Mouse (Mus musculus): ENCODE measurements around the gene Haspin. TPM values are rescaled to one million over a fixed set of nuclear protein-coding genes. Genes with fewer than 3 reads are reported as not detected.
A peak's percentile ranks its signal among the peaks of the same experiment; 100 is the strongest.

Gene Haspin
- polyA plus RNA-seq, 1 experiment, result 256 TPM

DNA sequence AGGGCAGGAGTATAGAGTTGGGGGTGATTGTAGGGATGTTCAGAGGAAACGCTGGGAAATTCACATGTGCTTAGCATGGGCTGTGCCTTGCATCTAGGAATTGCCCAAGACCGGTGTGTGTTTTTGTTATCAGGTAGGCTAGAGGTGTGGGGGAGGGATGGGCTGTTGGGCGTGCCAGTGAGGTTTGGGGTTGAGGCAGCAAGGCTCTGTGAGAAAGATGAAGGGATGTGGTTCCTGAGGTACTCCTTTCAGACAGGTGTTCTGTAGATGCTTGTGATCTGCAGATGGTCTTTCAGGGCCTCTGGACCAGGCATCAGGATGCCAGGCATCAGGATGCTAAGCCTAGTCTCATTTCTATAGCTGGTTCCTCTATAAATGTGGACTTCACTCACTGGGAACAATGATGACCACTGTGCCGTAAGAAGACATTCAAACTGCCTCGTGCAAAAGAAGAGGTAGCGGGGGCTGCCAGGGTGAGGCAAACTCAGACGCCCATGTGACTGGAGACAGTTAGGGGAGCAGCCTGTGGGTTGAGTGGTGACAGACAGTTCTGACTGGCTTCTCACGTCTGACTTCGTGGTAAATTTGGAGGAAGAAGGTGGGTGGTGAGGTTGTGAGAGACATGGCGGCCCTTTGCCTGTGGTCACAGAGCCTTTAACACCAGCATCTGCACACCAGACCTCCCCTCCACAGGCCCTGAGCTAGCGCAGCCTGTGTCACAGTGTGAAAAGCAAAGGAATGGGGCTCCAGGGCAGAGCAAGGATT is 43.7 kb downstream of the Haspin start:
- H3K4me3 ChIP-seq (ENCODE audit: control insufficient read depth, low read depth, low read length), result no peak overlapping the region
- no peaks in the 10 kb centered on the region for H3K4me1 ChIP-seq (ENCODE audit: control insufficient read depth, insufficient read depth, low read length)
- no peaks in the 10 kb centered on the region for H3K36me3 ChIP-seq (ENCODE audit: control insufficient read depth, insufficient read depth, low read length)
- no peak overlapping the region for H3K27ac ChIP-seq (ENCODE audit: control insufficient read depth, insufficient read depth, low read depth, low read length)
- TF ChIP-seq CTCF (IDR thresholded peaks at IDR 0.05; ENCODE audit: control insufficient read depth, insufficient read depth, insufficient replicate concordance, low read depth, low read length) (no peak), POLR2A (IDR thresholded peaks at IDR 0.05; ENCODE audit: control insufficient read depth, low read depth, low read length) (no peak)
- no peaks in the 10 kb centered on the region for H3K27me3 ChIP-seq (ENCODE audit: control insufficient read depth, insufficient read depth, low read length)

DNA sequence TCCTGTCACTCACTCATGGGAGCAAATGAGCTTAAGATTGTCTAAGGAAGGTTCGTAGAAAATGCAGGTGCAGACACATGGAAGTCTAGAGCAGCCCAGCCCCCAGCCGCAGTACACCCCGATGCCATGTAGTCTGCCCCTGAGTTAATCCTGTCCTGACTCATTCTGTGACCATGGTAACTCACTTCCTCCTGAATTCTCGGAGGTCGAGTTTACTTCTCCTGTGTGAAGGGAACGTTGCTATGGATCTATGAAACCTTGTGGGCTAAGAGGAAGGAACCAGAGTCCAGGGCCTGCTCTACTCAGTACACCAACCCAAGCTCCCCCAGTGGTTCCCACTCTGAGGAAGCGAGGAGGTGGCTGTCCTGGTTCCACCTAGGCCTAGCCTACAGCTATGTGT is 45.2 kb downstream of the Haspin start:
- Histone ChIP-seq H3K36me3 (ENCODE audit: control insufficient read depth, insufficient read depth, low read length) (no peaks in the 10 kb centered on the region), H3K27me3 (ENCODE audit: control insufficient read depth, insufficient read depth, low read length) (no peaks in the 10 kb centered on the region), H3K4me3 (ENCODE audit: control insufficient read depth, low read depth, low read length) (no peak overlapping the region), H3K27ac (ENCODE audit: control insufficient read depth, insufficient read depth, low read depth, low read length) (no peak overlapping the region), H3K4me1 (ENCODE audit: control insufficient read depth, insufficient read depth, low read length) (no peaks in the 10 kb centered on the region)
- no peak for TF ChIP-seq CTCF (IDR thresholded peaks at IDR 0.05; ENCODE audit: control insufficient read depth, insufficient read depth, insufficient replicate concordance, low read depth, low read length)
- TF ChIP-seq POLR2A (IDR thresholded peaks at IDR 0.05; ENCODE audit: control insufficient read depth, low read depth, low read length), result no peak

DNA sequence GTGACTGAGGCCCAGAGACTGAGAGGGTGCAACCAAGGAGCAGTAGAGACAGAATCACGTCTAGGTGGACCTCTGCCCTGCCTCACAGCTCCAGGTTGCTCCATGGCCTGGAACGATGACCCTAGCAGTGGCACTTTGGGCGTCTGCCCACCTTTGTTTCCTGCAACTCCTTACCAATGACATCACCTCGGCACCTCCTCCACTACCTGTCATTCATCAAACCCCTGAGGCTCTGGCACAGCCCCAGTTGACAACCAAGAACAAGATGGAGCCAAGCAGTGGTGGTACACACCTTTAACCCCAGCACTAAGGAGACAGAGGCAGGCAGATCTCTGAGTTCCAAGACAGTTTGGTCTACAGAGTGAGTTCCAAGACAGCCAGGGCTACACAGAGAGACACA is 46.0 kb downstream of the Haspin start:
- TF ChIP-seq POLR2A (IDR thresholded peaks at IDR 0.05; ENCODE audit: control insufficient read depth, low read depth, low read length), result no peak
- no peak for TF ChIP-seq CTCF (IDR thresholded peaks at IDR 0.05; ENCODE audit: control insufficient read depth, insufficient read depth, insufficient replicate concordance, low read depth, low read length)
- Histone ChIP-seq H3K27me3 (ENCODE audit: control insufficient read depth, insufficient read depth, low read length) (no peaks in the 10 kb centered on the region), H3K36me3 (ENCODE audit: control insufficient read depth, insufficient read depth, low read length) (no peaks in the 10 kb centered on the region), H3K27ac (ENCODE audit: control insufficient read depth, insufficient read depth, low read depth, low read length) (no peak overlapping the region), H3K4me3 (ENCODE audit: control insufficient read depth, low read depth, low read length) (no peak overlapping the region), H3K4me1 (ENCODE audit: control insufficient read depth, insufficient read depth, low read length) (no peaks in the 10 kb centered on the region)

DNA sequence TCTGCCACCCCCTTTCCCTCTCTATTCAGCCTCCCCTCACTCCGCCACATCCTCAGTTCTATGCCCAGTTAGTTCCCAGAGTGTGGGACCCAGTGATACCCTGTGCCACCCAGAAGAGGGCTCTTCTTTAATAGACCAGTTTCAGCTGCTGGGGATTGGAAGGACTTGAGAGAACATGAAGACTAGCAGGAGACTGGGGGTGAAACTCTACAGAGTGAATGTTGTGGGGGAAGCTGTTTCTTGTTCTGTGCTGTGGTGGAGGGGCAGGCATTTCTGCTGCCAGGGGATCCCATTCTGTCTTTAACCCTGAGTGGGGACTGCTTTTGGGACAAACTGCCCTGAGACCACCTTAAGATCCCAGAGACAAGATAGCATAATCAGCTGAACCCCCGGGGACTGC is 47.3 kb downstream of the Haspin start:
- Histone ChIP-seq H3K4me1 (ENCODE audit: control insufficient read depth, insufficient read depth, low read length) (no peaks in the 10 kb centered on the region), H3K4me3 (ENCODE audit: control insufficient read depth, low read depth, low read length) (no peak overlapping the region), H3K27ac (ENCODE audit: control insufficient read depth, insufficient read depth, low read depth, low read length) (no peak overlapping the region), H3K36me3 (ENCODE audit: control insufficient read depth, insufficient read depth, low read length) (no peaks in the 10 kb centered on the region; the same call in 1 of the 2 replicates), H3K27me3 (ENCODE audit: control insufficient read depth, insufficient read depth, low read length) (no peaks in the 10 kb centered on the region)
- no peak for TF ChIP-seq POLR2A (IDR thresholded peaks at IDR 0.05; ENCODE audit: control insufficient read depth, low read depth, low read length)
- no peak for TF ChIP-seq CTCF (IDR thresholded peaks at IDR 0.05; ENCODE audit: control insufficient read depth, insufficient read depth, insufficient replicate concordance, low read depth, low read length)

DNA sequence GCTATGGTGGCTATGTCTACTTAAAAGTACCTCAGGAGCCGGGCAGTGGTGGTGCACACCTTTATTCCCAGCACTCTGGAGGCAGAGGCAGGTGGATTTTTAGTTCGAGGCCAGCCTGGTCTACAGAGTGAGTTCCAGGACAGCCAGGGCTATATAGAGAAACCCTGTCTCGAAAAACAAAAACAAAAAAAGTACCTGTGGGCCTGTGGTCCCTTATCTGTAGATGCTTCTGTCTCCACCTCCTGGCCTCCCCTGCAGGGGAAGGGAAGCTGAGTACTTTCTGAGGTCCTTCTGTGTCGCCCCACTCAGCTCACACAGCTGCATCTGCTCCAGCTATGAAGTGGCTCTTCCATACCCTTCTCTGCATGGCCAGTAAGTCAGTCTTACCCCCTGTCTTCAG is 47.8 kb downstream of the Haspin start, which contains the start of gene Itgae:
TSS of gene Itgae (plus strand) at position 301 of the 400 bp plus-strand sequence.
- no peaks in the 10 kb centered on the region for H3K4me1 ChIP-seq (ENCODE audit: control insufficient read depth, insufficient read depth, low read length)
- TF ChIP-seq CTCF (IDR thresholded peaks at IDR 0.05; ENCODE audit: control insufficient read depth, insufficient read depth, insufficient replicate concordance, low read depth, low read length), result no peak
- no peak for TF ChIP-seq POLR2A (IDR thresholded peaks at IDR 0.05; ENCODE audit: control insufficient read depth, low read depth, low read length)

DNA sequence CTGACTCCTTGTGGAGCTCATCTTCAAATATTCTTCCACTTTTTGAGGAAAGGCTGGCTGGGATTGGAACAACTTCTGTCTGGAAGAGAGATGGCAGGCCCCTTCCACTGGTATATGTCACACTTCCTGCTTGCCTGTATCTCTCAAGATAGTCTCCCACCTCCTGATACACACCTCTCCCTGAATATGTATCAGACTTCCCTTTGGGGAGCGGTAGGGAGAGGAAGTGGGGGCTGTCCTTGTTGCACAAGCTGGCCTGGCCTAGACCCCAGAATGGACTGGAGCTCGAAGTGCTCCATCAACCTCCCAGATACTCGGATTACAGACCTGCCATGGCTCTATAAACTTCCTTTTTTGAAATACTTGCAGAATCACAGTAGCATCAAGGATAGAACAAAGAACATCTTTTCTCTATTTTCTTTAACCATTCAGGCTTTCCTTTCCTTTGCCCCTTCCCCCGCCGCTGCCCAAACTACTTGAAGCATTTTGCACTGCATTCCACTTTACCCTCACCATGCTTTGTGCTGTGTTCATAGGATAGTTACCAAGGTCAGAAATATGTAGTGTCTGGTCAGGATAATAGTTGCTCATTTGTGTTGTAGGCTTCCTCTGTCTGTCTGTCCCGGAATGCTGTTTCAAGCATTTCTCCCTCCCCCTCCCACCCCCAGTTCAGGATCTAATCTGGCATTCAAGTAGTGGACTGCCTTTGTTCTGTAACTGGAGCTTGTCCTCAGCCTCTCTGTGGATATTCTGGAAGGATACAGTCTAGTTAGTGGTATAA is 50.2 kb downstream of the Haspin start:
- H3K4me3 ChIP-seq (ENCODE audit: control insufficient read depth, low read depth, low read length), result no peak overlapping the region
- TF ChIP-seq CTCF (IDR thresholded peaks at IDR 0.05; ENCODE audit: control insufficient read depth, insufficient read depth, insufficient replicate concordance, low read depth, low read length) (no peak), POLR2A (IDR thresholded peaks at IDR 0.05; ENCODE audit: control insufficient read depth, low read depth, low read length) (no peak)
- no peaks in the 10 kb centered on the region for H3K4me1 ChIP-seq (ENCODE audit: control insufficient read depth, insufficient read depth, low read length)
- H3K36me3 ChIP-seq (ENCODE audit: control insufficient read depth, insufficient read depth, low read length), result no peaks in the 10 kb centered on the region; the same call in 1 of the 2 replicates
- no peak overlapping the region for H3K27ac ChIP-seq (ENCODE audit: control insufficient read depth, insufficient read depth, low read depth, low read length)
- no peaks in the 10 kb centered on the region for H3K27me3 ChIP-seq (ENCODE audit: control insufficient read depth, insufficient read depth, low read length)

More for the DNA sequence above, 47.8 kb downstream of the Haspin start, which contains the start of gene Itgae:
- Histone ChIP-seq H3K4me3 (ENCODE audit: control insufficient read depth, low read depth, low read length) (peak within 1 kb of the TSS; percentile 60), H3K36me3 (ENCODE audit: control insufficient read depth, insufficient read depth, low read length) (no peaks in the 10 kb centered on the region; the same call in 1 of the 2 replicates), H3K27me3 (ENCODE audit: control insufficient read depth, insufficient read depth, low read length) (no peaks in the 10 kb centered on the region), H3K27ac (ENCODE audit: control insufficient read depth, insufficient read depth, low read depth, low read length) (no peak within 1 kb of the TSS)

Other genes starting within 250 kb of the Haspin start
- 4.8 and 4.9 TPM in 2 replicates for gene Atp2a3, start 177.1 kb downstream of the Haspin start, polyA plus RNA-seq (2012; rRNA removed)
- 0.44 and 6.8 TPM in 2 replicates for gene P2rx1, start 139.2 kb downstream of the Haspin start, polyA plus RNA-seq (2012; rRNA removed)
- 0.96 and 1.1 TPM in 2 replicates for gene Camkk1, start 119.3 kb downstream of the Haspin start, polyA plus RNA-seq (2012; rRNA removed)
- 1.6 and 1.8 TPM in 2 replicates for gene Ncbp3, start 90.5 kb downstream of the Haspin start, polyA plus RNA-seq (2012; rRNA removed)
- 12.3 and 13.7 TPM in 2 replicates for gene Itgae, start 47.7 kb downstream of the Haspin start, polyA plus RNA-seq (2012; rRNA removed)
- gene P2rx5, start 22.1 kb upstream of the Haspin start, polyA plus RNA-seq (2012; rRNA removed), result 0.54 and 1.00 TPM in 2 replicates
- 33.1 and 36.0 TPM in 2 replicates for gene Emc6, start 38.7 kb upstream of the Haspin start, polyA plus RNA-seq (2012; rRNA removed)
- 8.7 and 14.5 TPM in 2 replicates for gene Tax1bp3, start 38.8 kb upstream of the Haspin start, polyA plus RNA-seq (2012; rRNA removed)
- gene Ctns, start 60.7 kb upstream of the Haspin start, polyA plus RNA-seq (2012; rRNA removed), result 17.8 and 18.3 TPM in 2 replicates
- gene Shpk, start 61.2 kb upstream of the Haspin start, polyA plus RNA-seq (2012; rRNA removed), result 1.8 and 2.0 TPM in 2 replicates
- 0.17 and 1.6 TPM in 2 replicates for gene Trpv1, start 96.0 kb upstream of the Haspin start, polyA plus RNA-seq (2012; rRNA removed)
- gene Trpv3, start 129.1 kb upstream of the Haspin start, polyA plus RNA-seq (2012; rRNA removed), result 0.04 and 0.05 TPM in 2 replicates
- gene Aspa, start 191.3 kb upstream of the Haspin start, polyA plus RNA-seq (2012; rRNA removed), result 3.1 and 3.6 TPM in 2 replicates
- gene Gm49340, start 191.4 kb upstream of the Haspin start, polyA plus RNA-seq (2012; rRNA removed), result 0.40 and 0.59 TPM in 2 replicates
- 6.1 and 8.5 TPM in 2 replicates for gene Spata22, start 191.4 kb upstream of the Haspin start, polyA plus RNA-seq (2012; rRNA removed)
- gene Olfr20, start 212.5 kb upstream of the Haspin start, polyA plus RNA-seq (2012; rRNA removed), result 2.2 and 3.0 TPM in 2 replicates
- 0.11 TPM in 1 of 2 replicates, not detected in the other for gene Olfr376, start 233.0 kb upstream of the Haspin start, polyA plus RNA-seq (2012; rRNA removed)

Measured in testis, adult 2 months (tissue).